Mouse (Mus musculus) megakaryocyte-erythroid progenitor cell, adult 5-6 weeks (primary cell): Measurements from ENCODE around the gene 4833427G06Rik. TPM values are rescaled to one million over a fixed set of nuclear protein-coding genes. Genes with fewer than 3 reads are reported as not detected.

Experiments
- ATAC-seq: replicated peaks from 2 replicates; pipeline ENCODE4 v1.8.0; 2016; ENCODE audit warnings: mild to moderate bottlenecking, inconsistent platforms; ENCODE audit not compliant: severe bottlenecking, poor library complexity, low FRiP score, low TSS enrichment
- total RNA-seq, 2 experiments: library from RNA; stranded (forward) in 1 of 2; stranded (reverse) in 1 of 2; fragments of 200-1000, 215-1000 nt in 1 of 2; fragments of >200 nt in 1 of 2; fragmentation: Nextera tagmentation in 1 of 2; gene quantifications; 2 replicates each; pipeline ENCODE4 v1.2.3; 2014 to 2017

4833427G06Rik gene
- total RNA-seq, 2 experiments from 2014 or later: not detected

DNA sequence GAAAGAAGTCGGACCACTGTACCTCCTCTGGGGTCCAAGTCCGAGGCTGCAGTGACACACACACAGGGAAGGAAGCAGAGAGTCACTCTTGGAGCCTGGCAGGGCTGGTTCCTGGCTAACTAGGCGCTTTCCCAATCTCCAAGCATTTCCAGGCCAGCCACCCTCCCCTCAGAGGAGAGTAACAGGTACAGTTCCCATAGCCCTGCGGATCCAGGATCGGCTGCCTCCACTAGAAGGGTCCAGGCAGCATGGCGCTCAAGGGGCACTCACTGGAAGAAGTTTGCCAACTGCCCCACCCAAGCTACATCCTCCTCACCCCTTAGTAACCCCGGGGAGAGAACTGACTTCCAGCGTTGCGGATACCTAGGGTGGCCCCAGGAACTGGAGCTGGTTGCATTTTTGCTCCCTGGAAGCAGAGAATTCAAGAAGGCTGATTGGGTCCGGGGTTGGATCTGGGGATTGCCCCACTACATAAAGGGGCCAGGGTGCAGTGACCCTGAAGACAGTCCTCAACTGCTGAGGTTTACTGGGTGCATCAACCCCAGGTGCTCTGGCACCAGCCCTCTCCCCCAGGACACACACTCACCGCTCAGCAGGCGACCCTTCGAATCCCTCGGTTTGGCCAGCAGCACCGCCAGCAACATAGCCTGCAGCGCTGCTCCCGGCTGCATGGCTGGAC, 25.4 kb downstream of the 4833427G06Rik start:
- peak; percentile 24 for ATAC-seq

DNA sequence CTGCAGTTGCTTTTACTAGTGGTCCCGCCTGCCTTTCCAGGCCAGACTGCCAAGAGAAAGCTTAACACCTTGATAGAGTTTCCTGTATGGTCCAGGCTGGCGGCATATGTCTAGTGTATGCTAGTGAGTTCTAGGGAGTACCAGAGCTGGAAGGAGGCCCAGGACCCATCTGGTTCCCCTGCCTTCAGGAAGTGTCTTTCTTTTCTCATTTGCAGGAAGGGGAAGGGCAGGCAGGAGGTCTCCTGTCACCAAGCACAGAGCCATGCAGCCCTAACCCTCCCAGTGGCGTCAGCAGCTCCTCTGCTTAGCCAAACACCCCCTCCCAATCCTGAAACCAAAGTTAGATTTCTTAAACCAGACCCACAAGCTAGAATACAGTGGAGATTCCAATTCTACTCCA, 26.1 kb downstream of the 4833427G06Rik start:
- no peak for ATAC-seq

DNA sequence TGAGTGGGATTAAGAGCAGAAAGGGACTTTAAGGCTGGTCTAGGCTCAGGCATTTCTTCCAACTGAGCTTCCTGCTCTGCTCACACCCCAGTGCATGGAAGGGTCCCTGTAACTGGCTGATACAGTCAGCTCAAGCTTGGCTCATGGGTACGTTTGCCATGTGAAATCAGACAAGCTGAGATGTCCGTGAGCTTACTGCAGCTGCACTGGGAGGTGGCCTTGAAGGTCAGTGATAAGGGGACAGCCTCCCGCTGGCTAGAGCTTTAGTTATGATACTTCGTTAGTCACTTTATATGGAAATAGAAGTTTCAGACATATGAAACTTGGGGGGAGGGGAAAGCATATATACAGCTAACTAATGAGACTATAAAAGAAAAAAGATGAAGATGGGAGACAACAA, 31.1 kb downstream of the 4833427G06Rik start:
- ATAC-seq: 0 out of 2 replicates have a peak, but pooled peaks have one; percentile 28

DNA sequence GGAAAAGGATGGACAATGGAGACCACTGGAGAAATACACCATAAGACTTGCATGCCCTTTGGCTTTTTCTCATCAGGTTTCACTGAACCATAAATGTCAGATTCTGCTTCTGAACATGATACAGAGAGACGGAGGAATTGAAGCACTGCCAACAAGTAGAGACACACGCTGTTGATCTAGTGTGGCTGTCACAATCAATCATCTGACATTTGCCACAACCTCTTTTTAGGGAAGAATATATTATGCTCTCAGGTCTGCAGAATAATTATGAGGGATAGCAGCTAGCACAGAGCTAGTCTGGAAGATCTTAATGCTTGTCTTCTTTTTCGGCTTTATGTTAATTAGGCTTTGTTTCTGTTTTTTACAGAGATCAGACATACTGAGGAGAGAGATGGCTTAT, 33.7 kb downstream of the 4833427G06Rik start:
- no peak for ATAC-seq

DNA sequence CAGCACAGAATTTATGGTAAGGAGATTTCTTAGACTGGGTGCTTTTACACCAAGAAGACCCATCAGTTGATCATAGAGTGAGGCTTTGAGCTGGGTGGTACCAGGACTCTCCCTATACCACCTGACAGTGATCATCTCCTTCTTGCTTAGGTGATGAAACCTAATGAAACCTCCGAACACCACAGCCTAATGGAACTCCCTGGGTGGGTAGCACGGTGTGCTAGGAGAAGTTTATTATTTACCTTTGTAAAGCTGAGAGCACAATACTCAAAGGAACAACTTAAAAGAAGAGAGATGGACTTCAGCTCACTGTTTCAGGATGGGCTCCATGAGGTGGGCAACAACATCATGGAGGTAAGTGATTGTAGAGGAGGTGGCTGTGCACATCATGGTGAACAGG, 41.3 kb downstream of the 4833427G06Rik start, which contains the start of gene Btg4:
Gene Btg4 (plus strand): TSS at position 301 of the 400 bp plus-strand sequence.
- no peak for ATAC-seq

DNA sequence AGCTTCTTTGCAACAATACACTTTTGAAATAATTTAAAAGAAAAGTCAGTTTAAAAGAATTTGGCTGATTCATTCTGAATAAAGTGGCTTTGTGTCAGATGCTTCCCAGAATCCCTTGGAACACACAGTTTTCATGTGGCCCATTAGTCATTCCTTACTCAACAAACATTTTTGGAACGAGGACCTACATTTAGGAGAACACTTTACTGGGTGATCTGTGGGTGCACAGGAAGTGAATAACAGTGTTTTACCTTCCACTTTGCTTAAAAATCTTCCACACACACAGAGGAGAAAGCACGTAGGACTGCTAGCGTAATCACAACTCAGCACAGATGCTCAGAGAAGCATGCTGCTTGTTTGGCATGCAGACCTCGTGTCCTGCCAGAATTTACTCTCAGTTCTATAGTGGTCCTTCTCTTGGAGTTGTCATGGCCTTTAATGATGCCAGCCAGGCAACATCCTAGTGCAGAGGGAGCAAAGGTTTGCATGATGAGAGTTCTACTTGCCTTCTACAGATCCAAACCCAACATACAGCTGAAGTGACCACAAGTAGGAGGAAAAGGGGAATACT, 42.8 kb downstream of the 4833427G06Rik start:
- no peak for ATAC-seq

DNA sequence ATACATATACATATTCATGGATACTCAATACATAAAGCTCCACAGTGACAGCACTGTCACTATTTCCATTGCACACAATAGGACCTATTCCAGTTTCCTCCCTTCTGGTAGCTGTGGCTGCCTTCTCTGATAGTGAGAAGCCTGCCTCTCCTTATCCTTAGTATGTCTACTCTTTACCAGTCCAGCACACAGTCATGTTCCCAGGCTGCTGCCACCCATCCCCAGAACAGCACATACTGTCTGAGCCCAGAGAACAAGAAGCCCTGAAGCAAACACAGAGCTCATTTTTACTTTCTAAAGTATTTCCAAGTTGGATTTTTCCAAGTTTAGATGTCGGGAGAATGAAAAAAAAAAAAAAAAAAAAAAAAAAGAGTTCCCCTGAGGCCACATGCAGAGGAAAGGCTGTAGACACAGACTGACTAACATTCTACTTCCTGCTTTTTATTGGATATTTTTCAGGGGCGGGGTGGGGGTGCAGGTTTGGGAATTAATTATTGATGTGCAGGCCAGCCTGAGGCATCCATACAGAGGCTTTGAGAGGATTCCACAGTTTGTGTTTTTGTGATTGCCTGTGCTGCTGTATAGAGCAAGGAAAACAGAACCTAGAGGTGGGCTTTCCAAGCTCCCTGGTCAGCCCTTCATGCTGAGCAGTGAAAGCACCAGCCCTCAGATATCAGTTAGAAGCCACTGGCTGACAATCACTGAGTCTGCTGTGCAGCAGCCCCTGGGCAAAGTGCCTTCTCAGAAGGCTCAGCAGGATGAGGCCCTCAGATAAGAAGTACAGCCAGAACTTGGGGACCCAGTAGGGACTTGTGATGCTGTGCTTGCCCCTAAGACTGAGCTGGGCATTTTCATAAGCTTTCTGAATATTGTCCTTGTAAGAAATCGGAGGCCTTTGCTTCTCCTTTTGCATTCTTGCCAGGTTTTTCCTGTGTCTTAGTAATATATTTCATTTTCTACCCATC, 45.2 kb downstream of the 4833427G06Rik start:
- ATAC-seq: peak; percentile 96

DNA sequence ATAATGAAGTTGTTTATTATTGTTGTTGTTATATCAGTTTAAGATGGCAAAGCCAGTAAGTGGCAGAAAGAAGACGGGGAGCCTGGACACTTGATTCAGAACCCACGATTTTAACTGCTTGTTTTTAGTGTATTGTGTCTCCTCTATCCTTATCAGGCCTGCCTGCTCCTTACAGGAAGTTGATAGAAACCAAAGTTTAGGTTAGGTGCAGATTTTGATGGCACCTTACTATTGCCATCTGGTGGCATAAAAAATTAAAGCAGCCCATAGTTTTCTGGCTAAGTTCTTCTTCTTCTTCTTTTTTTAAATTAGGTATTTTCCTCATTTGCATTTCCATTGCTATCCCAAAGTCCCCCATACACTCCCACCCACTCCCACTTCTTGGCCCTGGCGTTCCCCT, 49.7 kb downstream of the 4833427G06Rik start:
- ATAC-seq: no peak; the same call in 1 of the 2 replicates

DNA sequence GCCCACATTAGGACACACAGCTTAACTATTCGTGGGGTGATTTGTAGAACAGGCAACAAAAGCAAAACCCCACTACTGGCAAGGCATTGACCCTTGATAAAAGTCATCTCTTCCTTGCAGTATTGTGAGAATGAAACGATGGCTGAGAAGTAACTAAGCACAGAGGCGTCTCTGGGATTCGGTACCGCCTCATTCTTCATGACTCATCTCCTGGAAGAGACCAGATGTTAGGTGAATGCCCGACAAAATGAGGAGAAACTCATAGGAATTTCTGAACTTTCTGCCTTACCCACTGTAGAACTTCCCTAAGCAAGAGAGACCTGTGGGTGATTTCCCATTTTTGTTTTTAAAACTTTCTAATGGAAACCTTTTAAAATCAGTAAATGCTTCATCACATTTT, 59.7 kb downstream of the 4833427G06Rik start:
- no peak for ATAC-seq

DNA sequence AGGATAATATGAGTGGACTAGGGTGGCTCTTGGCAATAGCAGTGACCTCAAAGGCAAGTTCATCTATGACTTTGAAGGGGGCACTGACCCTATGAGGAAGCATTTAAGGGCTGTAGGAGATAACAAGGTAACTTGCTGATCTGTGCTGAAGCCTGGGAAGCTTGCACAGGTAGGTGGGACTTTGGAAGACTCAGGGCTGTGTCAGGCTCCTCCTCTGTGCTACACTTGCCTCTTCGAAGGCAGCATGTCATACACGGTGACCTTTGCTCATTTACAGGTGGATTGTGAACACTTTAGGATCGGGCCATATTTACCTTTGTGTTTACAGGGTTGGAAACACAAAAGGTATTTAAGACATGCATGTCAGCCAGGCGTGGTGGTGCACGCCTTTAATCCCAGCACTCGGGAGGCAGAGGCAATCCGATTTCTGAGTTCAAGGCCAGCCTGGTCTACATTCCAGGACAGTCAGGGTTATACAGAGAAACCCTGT, 60.3 kb downstream of the 4833427G06Rik start:
- ATAC-seq: no peak

DNA sequence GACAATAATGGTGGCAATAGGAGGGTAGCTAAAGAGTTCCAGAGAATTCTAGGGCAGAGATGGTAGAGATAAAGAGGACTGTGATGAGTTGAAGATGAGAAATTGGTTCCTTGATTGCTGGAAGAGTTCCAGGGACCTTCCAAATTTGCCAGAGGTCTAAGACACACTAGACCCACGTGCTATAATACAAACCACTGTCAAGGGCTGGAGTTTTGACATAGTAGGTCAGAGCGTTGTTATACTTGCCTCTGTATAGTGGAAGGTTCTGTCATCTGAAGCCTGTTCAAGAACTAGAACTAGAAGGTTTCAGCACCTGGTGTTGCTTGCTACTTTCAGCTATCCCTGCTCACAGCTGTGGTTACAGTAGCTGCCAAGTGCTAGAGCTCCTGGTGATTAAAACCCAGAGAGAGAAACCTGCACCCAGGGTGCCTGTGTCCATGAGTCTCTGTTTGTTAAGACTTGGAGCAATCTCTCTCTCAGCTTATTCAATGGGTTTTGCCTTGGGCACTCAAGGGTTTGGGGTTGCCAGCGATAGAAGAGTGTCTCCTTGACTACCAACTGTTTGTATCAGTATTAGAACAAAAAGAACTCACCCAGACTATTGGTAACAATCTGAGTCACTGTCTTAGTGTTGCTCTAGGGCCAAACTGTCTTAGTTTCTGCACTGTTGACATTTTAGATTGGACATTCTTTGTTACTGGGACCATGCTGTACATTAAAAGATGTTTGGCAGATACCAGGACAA, 68.9 kb downstream of the 4833427G06Rik start:
- no peak; the same call in 1 of the 2 replicates for ATAC-seq

DNA sequence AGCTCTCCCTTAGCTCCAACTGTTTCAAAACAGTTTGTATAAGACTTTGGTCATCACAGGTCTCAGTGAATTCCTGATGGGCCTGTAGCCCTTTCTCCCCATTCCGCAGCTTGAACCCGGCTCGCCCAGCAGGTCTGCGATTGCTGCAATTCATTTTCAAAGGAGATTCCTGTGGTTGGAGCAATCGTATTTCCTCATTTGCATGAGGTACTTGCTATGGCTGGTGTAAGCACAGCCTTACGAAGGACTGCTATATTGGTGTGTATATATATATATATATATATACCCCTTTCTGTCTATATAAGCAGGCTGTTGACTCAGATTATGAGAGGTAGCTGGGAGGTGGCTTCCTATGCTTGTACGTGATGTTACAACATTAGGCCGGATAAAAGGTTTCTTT, 69.6 kb downstream of the 4833427G06Rik start:
- no peak for ATAC-seq

DNA sequence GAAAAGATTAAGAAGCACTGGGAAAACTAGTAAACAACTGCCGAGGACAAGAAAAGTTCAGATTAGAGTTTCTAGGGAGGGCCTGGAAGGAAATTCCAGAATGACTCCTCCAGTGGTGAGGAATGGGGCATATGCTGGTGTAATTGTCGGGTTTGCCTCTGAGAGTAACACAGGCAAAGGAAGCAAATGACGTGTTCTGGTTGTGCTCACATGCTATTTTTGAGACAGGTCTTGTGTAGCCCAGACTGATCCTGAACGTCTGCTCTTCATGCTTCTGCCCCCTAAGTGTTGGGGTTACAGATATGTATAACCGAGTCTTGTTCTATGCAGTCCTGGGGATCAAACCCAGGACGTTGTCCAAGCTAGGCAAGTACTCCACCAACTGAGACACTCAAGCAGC, 70.3 kb downstream of the 4833427G06Rik start:
- ATAC-seq: no peak

Other genes starting within 250 kb of the 4833427G06Rik start
- gene Sik2, start 93.0 kb downstream of the 4833427G06Rik start, total RNA-seq (2014; fragmentation: Nextera tagmentation): 28.4 and 41.0 TPM in 2 replicates
- 10.6 and 13.2 TPM in 2 replicates for gene Sik2, start 93.0 kb downstream of the 4833427G06Rik start, total RNA-seq (2017)
- not detected in 2 replicates for gene Btg4, start 41.2 kb downstream of the 4833427G06Rik start, total RNA-seq (2014; fragmentation: Nextera tagmentation)
- gene Btg4, start 41.2 kb downstream of the 4833427G06Rik start, total RNA-seq (2017): not detected in 2 replicates
- gene Layn, start 25.0 kb downstream of the 4833427G06Rik start, total RNA-seq (2014; fragmentation: Nextera tagmentation): not detected in 2 replicates
- gene Layn, start 25.0 kb downstream of the 4833427G06Rik start, total RNA-seq (2017): 6.1 TPM in 1 of 2 replicates, not detected in the other
- gene Gm32742, start 63.4 kb upstream of the 4833427G06Rik start, total RNA-seq (2014; fragmentation: Nextera tagmentation): 0.20 and 0.48 TPM in 2 replicates
- 0.11 TPM in 1 of 2 replicates, not detected in the other for gene Gm32742, start 63.4 kb upstream of the 4833427G06Rik start, total RNA-seq (2017)
- 0.92 and 9.3 TPM in 2 replicates for gene Pou2af1, start 111.6 kb upstream of the 4833427G06Rik start, total RNA-seq (2014; fragmentation: Nextera tagmentation)
- 0.66 TPM in 1 of 2 replicates, not detected in the other for gene Pou2af1, start 111.6 kb upstream of the 4833427G06Rik start, total RNA-seq (2017)
- gene Colca2, start 176.5 kb upstream of the 4833427G06Rik start, total RNA-seq (2014; fragmentation: Nextera tagmentation): 0.55 TPM in 1 of 2 replicates, not detected in the other
- 0.65 TPM in 1 of 2 replicates, not detected in the other for gene Colca2, start 176.5 kb upstream of the 4833427G06Rik start, total RNA-seq (2017)
- not detected in 2 replicates for gene 1810046K07Rik, start 226.8 kb upstream of the 4833427G06Rik start, total RNA-seq (2014; fragmentation: Nextera tagmentation)
- not detected in 2 replicates for gene 1810046K07Rik, start 226.8 kb upstream of the 4833427G06Rik start, total RNA-seq (2017)